Mouse (Mus musculus): ENCODE measurements around the gene Metap1.

The Metap1 gene

GRCm38 (mm10) chr3:138489327-138490033 is at the start of gene Metap1:
Metap1 (minus strand) TSS chr3:138489515.
- peak; percentile 95 for DNase-seq (ENCODE audit: low read depth, low spot score)

DNA sequence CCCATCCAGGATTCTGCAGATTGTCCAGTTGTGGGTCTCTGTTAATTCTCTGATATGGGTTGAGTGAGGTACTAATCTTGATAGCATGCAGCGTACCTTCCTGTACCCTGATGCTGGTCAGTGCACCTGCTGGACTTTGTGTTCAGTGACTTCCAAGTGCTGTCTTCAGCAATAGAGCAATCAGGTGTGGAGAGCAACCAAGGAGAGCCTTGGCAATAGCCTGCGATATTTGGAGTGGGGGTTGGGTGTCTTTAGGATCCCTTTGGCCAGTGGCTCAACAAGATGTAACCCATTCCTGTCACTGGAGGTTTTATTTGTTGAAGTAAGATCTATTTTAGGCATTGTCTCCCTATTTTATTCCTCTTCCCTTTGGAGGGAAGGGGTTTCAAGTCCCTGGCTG is 46.7 kb upstream of the Metap1 start:
- DNase-seq (ENCODE audit: low read depth, low spot score), result no peak

DNA sequence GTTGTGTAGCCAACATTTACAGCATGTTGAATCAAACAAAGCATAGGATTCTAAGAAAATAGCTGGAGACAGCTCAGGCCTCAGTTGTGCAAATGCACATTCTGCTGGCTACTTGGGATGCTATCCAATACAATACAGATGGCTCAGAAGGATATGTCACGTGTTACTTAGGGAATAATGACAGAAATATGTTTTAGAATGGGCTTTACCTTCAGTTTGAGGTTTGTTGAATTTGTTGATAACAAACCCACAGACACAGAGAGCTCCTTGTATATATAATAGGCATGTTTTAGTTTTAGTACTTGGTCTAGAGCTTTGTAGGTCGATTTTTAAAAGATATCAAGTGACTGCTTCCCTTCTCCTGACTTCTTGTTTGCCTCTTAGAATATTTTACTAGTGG is 43.4 kb upstream of the Metap1 start:
- no peak for DNase-seq (ENCODE audit: low read depth, low spot score)

DNA sequence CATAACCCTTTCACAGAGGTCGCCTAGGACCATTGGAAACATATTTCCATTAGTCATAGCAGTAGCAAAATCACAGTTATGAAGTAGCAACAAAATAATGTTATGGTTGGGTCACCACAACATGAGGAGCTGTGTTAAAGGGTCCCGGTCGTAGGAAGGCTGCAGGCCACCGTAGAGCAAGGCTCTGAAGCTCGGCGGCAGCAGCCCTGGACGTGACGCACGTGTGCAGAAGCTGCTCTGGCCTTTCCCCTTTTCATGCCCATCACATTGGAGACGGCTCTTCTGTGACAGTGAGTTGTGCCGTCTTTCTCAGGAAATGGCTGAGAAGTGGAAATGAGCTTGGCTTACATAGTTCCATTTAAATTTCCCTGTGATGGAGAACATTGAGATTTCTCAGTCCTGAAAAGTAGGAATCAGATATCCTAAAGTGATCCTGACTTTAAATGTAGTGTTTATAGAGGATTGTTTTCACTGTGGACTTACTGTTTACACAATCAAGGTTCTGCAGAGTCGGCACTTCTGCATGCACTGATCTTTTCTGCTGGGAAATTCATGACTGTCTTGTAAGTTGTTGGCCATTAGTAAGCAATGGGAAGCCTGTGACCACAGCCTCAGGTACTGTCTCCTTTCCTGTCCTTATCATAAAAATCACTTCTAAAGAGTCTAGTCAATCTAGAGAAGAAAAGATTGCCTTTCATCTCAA is 42.3 kb upstream of the Metap1 start:
- no peak for DNase-seq (ENCODE audit: low read depth, low spot score)

DNA sequence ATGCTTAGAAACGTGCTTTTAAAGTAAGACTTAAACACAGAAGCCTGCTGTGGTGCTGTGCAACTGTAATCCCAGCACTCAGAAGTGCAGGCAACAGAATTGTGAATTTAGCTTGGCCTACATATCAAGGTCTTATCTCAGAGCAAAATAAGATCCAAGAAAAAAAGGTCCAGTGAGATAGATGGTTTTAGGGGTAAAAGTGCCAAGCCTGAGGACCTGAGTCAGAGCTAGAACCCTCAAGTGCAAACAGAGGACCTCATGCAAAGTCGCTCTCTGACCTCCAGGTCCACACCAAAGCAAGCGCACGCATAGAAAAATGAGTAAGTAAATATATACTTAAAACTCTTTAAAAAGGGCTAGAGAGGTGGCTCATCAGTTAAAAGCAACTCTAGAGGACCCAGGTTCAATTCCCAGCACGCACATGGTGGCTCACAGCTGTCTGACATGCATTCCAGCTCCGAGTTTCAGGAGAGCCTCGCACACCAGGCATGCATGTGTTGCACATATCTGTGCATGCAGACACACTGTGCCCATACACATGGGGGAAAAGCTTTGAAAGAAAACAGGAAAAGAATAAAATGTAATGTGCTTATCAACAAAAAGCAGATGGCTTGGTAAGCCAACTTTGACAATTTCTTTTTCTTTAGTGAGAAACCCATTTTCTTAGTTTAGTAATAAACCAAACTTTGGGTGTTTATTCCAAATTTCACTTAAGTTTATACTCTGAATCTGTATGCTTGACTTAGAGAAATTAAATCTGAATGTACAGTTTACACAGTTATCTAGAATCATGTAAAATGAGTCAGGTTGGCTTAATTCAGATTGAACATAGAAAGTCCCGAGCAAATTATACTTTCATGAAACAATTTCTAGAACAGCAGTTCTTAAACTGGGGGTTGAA is 41.5 kb upstream of the Metap1 start:
- no peak for DNase-seq (ENCODE audit: low read depth, low spot score)

GRCm38 (mm10) chr3:138528265-138528664 is 39.0 kb upstream of the Metap1 start:
- DNase-seq (ENCODE audit: low read depth, low spot score), result no peak

DNA sequence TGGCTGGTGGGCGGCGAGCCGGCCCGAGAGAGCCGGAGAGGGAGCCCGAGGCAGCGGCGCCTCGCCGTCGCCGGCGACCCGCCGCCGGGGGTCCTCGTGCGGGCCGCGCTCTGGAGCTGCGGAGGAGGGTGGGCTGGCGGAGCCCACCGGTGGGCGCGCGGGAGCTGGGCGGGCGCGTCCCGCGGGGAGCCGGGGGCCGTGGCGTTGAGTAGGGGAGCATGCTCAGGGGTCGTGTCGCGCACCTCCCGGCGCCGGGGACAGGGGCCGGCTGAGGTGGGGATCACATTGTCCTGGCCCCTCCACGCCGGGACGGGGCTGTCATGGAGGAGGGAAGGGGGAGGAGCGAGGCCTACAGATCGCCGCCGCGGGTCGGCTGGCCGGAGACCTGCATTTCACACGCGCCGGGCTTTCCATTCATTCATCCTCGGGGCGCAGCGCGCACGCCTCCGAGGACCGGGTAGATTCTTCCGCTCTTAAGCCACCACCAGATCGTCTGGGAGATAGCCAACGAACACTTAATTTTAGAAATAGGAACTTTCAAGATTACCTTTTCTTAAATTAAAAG is 38.4 kb upstream of the Metap1 start:
- peak; percentile 55 for DNase-seq (ENCODE audit: low read depth, low spot score)

- peak; percentile 99 for DNase-seq (ENCODE audit: low read depth, low spot score)
Observed at GRCm38 (mm10) chr3:138526916-138527666, 37.8 kb upstream of the Metap1 start.

DNA sequence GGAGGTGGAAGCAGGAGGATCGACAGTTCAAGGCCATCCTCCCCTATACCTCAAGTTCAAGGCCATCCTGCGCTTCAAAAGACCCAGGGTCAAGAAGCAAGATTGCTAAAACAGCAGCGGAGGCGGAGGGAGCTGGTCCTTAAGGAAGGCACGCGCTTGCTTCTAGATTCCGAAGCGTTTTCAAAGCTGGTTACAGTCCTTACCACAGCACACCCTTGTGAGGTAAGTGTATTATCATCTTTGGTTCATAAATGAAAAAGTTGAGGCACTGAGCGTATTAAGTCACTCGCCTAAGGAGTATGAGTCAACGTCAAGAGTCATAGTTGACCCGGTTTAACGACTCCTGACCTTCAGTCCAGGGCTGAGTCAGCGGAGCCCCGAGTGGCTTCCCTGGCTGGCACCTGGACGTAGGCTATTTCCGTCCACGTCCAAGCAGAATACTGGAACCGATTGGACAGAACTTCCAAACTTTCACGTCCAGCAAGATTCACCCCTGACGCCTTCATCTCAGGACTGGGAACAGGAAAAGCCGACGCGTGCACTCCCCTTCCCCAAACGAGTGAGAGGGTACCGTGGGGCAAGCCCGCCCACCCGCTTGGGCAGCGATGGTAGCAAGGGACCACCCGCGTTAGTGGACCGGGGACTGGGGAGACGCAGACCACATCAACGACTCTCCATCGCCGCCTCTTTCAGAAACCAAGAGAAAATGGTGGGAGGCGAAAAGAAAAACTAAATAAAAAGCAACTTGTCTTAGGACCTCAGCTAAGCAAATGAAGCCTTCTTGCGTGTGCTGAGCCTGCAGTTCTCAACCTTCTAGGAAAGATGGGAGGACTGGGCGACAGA is 37.0 kb upstream of the Metap1 start, which contains the start of gene Eif4e:
TSS of gene Eif4e (plus strand) at position 107 of the 843 bp plus-strand sequence.
- DNase-seq (ENCODE audit: low read depth, low spot score), result peak; percentile 88

DNA sequence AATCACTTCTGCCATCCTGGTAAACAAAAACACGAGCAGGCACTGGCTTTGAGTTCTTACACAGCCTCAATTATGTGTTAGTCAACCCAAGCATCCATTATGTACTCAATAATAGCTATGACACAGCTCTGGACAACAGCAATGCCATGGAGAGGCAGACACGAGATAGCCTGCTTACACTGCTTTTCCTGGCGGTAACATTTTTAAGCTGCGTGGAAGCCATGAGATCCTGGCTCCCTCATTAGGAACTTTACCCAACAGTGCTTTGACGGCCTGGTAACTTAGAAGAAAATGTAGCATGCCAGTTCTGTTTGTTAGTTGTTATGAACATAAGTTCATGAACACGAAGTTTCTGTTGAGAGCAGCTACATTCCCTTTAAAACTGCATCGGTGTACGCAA is 36.2 kb upstream of the Metap1 start:
- no peak for DNase-seq (ENCODE audit: low read depth, low spot score)

DNA sequence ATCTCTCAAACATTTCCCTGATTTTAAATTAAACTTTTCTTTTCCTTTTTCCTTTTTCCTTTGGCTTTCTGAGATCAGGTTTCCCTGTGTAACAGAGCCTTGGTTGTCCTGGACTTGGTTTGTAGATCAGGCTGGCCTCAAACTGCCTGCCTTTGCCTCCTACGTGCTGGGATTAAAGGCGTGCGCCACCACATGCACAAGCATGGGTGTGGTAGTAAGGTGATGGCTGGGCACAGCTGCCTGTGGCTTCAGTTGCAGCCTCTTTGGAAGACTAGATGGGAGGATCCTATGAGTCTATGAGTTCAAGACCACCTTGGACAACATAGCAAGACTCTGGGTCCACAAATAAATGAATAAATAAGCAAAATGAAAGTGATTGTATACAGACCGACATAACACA is 34.6 kb upstream of the Metap1 start:
- DNase-seq (ENCODE audit: low read depth, low spot score), result no peak

- DNase-seq (ENCODE audit: low read depth, low spot score), result no peak
Observed at GRCm38 (mm10) chr3:138519218-138519617, 29.9 kb upstream of the Metap1 start.

DNA sequence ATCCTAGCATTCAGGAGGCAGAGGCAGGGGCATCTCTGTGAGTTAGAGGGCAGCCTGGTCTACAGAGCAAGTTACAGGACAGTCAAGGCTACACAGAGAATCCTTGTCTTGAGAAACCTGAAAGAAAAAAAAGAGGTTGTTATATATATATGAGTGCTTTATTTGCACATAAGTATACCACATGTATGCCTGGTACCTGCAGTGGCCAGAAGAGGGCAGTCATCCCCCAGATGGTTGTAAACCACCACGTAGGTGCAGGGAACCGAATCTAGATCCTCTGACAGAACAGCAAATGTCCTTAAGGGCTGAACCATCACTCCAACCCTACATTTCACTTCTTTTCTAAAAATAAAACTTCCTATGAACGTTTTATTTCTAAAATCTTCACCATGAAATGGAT is 28.6 kb upstream of the Metap1 start:
- DNase-seq (ENCODE audit: low read depth, low spot score), result no peak

DNA sequence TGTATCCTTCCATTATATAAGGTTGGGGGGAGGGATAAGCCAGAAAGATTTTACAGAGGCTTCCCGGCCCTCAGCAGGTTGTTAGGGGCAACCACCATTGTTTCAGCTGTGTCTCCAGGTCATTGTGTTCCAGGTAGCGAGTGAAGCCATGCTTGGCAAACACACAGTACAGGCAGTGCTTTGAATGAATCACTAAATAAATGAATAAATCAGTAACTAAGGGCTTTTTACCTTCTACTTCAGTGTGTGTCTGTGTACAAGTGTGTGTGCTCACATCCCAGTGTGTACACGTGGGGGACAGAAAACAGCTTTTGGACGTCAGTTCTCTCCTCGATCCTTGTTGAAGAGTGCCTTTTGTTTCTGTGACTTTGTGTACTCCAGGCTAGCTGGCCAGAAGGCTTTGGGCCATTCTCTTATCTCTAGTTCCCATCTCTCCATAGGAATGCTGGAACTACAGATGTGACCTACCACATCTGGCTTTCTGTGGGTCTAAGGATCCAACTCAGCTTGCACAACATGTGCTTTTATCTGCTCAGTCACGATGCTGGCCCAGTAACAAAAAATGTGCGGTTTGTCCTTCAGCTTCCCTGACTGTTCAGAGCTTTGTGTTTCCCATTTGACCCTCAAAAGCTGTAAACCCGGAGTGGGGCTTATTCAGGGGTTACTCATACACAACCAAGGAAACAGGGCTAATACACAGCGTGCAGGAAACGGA is 26.5 kb upstream of the Metap1 start:
- DNase-seq (ENCODE audit: low read depth, low spot score), result no peak

DNA sequence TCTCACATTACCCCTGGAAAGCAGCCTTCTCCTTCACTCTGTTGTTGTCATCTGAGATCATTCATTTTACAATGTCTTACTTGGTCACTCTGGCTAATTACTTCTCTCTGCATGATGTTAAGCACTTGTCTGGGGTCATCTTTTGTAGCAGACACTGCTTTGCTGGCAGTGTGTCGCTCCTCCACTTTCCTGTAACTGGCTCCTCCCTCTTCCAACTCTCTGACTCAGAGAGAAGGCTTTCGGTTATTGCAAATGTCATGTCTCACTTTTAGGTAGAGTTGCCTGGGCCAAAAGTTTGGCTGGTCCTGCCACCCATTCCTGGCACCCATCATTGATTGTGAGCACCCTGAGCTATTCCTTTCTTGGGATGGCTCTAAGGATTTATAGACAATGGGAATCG is 25.4 kb upstream of the Metap1 start:
- no peak for DNase-seq (ENCODE audit: low read depth, low spot score)

DNA sequence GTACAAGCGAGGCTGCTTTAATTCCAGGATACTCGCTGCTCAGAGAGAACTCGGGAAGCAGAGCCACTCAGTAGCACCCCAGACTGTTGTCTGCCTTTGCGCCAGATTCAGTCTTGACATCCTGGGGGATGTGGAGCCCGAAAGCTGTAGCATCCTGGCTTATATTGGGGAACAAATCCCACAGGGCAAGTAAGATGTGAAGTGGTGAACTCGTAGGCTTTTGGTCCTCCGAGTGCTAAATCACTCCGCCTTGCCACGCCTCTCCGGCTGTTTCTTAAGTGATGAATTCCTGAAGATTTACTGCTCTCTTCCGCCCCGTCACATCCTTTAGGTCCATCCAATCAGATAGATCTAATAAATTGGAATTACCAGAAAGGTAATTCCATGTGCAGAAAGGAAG is 23.9 kb upstream of the Metap1 start:
- no peak for DNase-seq (ENCODE audit: low read depth, low spot score)

- no peak for DNase-seq (ENCODE audit: low read depth, low spot score)
Observed at GRCm38 (mm10) chr3:138510471-138510870, 21.2 kb upstream of the Metap1 start.

- no peak for DNase-seq (ENCODE audit: low read depth, low spot score)
Observed at GRCm38 (mm10) chr3:138509581-138509980, 20.3 kb upstream of the Metap1 start.

DNA sequence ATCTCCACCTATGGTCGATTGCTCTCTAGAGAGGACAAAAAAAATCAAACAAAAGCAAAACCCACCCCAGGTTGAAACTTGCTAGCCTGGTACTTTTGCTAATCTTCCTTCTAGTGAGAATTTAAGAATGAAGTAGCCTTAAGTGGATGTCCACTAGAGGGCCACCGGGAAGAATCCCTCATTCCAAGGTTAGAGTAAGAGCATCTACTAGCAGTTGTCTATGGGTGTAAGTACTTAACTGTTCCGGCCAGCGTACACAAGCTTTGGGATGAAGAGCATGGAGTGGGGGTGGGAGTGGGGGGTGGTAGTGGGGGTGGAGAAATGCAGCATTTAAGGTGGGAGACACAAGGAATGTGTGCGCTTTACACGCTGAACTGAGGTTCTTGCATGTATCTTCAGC is 17.4 kb upstream of the Metap1 start:
- DNase-seq (ENCODE audit: low read depth, low spot score), result no peak

DNA sequence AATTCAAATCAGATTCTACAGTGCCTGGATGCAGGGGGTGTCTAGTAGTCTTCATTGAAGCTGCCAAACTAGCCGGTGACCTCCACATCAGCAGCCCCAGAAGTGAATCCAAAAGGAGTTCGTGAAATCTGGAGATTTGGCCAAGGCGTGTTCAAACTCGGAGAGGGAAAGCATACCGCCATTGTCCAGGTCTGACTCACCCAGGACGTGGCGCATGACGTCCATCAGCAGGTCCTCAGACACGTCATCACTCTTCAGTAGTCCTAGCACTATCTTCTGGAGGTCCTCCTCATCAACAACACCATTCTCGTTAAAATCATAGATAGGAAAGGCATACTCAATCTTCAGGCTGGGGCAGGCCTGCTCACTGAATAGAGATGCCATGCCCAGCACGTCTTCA is 14.4 kb upstream of the Metap1 start:
- DNase-seq (ENCODE audit: low read depth, low spot score), result no peak
